Mouse (Mus musculus) myocyte (in vitro differentiated cells): ENCODE data around the gene Anks1b. TPM values are rescaled to one million over a fixed set of nuclear protein-coding genes. Genes with fewer than 3 reads are reported as not detected.
A peak's percentile ranks its signal among the peaks of the same experiment; 100 is the strongest.

Experiments used
- H3K27me3 ChIP-seq: one replicate; pipeline ENCODE4 v1.6.1; 2011; ENCODE audit not compliant: control insufficient read depth, insufficient read depth, insufficient read length
- H3K36me3 ChIP-seq: one replicate; pipeline ENCODE4 v1.6.1; 2011; ENCODE audit not compliant: control insufficient read depth, insufficient read depth
- H3K4me2 ChIP-seq: one replicate; pipeline ENCODE4 v1.6.1; 2011; ENCODE audit warnings: low read depth, control low read depth
- H3K4me3 ChIP-seq: one replicate; pipeline ENCODE4 v1.5.1; 2011; ENCODE audit warnings: mild to moderate bottlenecking, control low read depth, moderate library complexity
- H3K79me2 ChIP-seq: one replicate; pipeline ENCODE4 v1.6.1; 2011; ENCODE audit not compliant: control insufficient read depth, insufficient read depth
- H3ac ChIP-seq: one replicate; pipeline ENCODE4 v1.6.1; 2011; ENCODE audit not compliant: control insufficient read depth, insufficient read length
- CEBPB ChIP-seq: IDR thresholded peaks from 2 replicates; pipeline ENCODE4 v1.6.1; 2011; ENCODE audit warnings: mild to moderate bottlenecking, moderate library complexity; ENCODE audit not compliant: poor library complexity, insufficient read depth, severe bottlenecking
- E2F4 ChIP-seq: IDR thresholded peaks from one replicate; pipeline ENCODE4 v1.6.1; 2011; ENCODE audit warnings: mild to moderate bottlenecking, control low read depth, moderate library complexity; ENCODE audit not compliant: insufficient read depth
- MAX ChIP-seq: IDR thresholded peaks from one replicate; pipeline ENCODE4 v1.6.1; 2011; ENCODE audit warnings: low read depth, mild to moderate bottlenecking, control low read depth
- MYOD1 ChIP-seq, 3 experiments: IDR thresholded peaks; one replicate each; pipeline ENCODE4 v1.6.1; 2011; ENCODE audit warnings: control low read depth in 2 of 3, low read depth in 2 of 3, mild to moderate bottlenecking in 2 of 3, moderate library complexity in 1 of 3; ENCODE audit not compliant: insufficient read length in 2 of 3, control insufficient read depth in 1 of 3
- MYOG ChIP-seq, 3 experiments: IDR thresholded peaks; one replicate each; pipeline ENCODE4 v1.6.1; 2011; ENCODE audit warnings: control low read depth in 2 of 3, low read depth in 2 of 3, mild to moderate bottlenecking in 2 of 3; ENCODE audit not compliant: insufficient read length in 2 of 3, control insufficient read depth in 1 of 3, insufficient read depth in 1 of 3
- POLR2A ChIP-seq: IDR thresholded peaks from one replicate; pipeline ENCODE4 v1.6.1; 2011; ENCODE audit warnings: low read depth, mild to moderate bottlenecking, control low read depth, moderate library complexity; ENCODE audit not compliant: insufficient read length
- POLR2AphosphoS2 ChIP-seq: IDR thresholded peaks from one replicate; pipeline ENCODE4 v1.6.1; 2011; ENCODE audit warnings: low read depth, control low read depth; ENCODE audit not compliant: insufficient read length
- REST ChIP-seq: IDR thresholded peaks from one replicate; pipeline ENCODE4 v1.6.1; 2011; ENCODE audit warnings: mild to moderate bottlenecking, control low read depth, moderate library complexity; ENCODE audit not compliant: insufficient read depth, insufficient read length
- SRF ChIP-seq: IDR thresholded peaks from one replicate; pipeline ENCODE4 v1.6.1; 2011; ENCODE audit warnings: low read depth; ENCODE audit not compliant: control insufficient read depth, insufficient read length
- TCF12 ChIP-seq: IDR thresholded peaks from one replicate; pipeline ENCODE4 v1.6.1; 2011; ENCODE audit warnings: mild to moderate bottlenecking, control low read depth; ENCODE audit not compliant: poor library complexity, insufficient read depth, severe bottlenecking
- TCF3 ChIP-seq: IDR thresholded peaks from one replicate; pipeline ENCODE4 v1.6.1; 2011; ENCODE audit warnings: low read depth, control low read depth; ENCODE audit not compliant: insufficient read length
- USF1 ChIP-seq: IDR thresholded peaks from one replicate; pipeline ENCODE4 v1.6.1; 2011; ENCODE audit warnings: low read depth, mild to moderate bottlenecking, control low read depth, moderate library complexity
- polyA plus RNA-seq: library from polyadenylated mRNA; unstranded; fragments of >200 nt; fragmentation: generic; extraction: Trizol; gene quantifications from one replicate; pipeline ENCODE4 v1.2.1, GENCODE M21; 2012; ENCODE audit warnings: missing spikeins

Anks1b gene
- polyA plus RNA-seq, 1 experiment = 0.13 TPM

- H3K4me3 ChIP-seq = no peak overlapping the region
- no peaks in the 10 kb centered on the region for H3K79me2 ChIP-seq
- H3K4me2 ChIP-seq = no peak overlapping the region
- H3K27me3 ChIP-seq = no peaks in the 10 kb centered on the region
- no peak overlapping the region for H3ac ChIP-seq
- no peaks in the 10 kb centered on the region for H3K36me3 ChIP-seq
- TF ChIP-seq CEBPB (no peak), E2F4 (no peak), MYOG (IDR thresholded peaks at IDR 0.05; ENCODE audit: control insufficient read depth in 1 of 3, insufficient read depth in 1 of 3, insufficient read length in 2 of 3, low read depth in 2 of 3) (no peak), MAX (no peak), POLR2A (no peak), SRF (no peak), POLR2AphosphoS2 (no peak), TCF3 (no peak), REST (no peak), USF1 (no peak), TCF12 (no peak), MYOD1 (IDR thresholded peaks at IDR 0.05; ENCODE audit: control insufficient read depth in 1 of 3, insufficient read length in 2 of 3, low read depth in 2 of 3) (no peak)
Measured at GRCm38 (mm10) chr10:90966821-90967220, 1093.5 kb downstream of the Anks1b start.

GRCm38 (mm10) chr10:90968247-90968646, 1094.9 kb downstream of the Anks1b start:
- Histone ChIP-seq H3ac (no peak overlapping the region), H3K4me2 (no peak overlapping the region), H3K27me3 (no peaks in the 10 kb centered on the region), H3K36me3 (no peaks in the 10 kb centered on the region), H3K79me2 (no peaks in the 10 kb centered on the region), H3K4me3 (no peak overlapping the region)
- TF ChIP-seq CEBPB (no peak), POLR2AphosphoS2 (no peak), TCF12 (no peak), MYOG (IDR thresholded peaks at IDR 0.05; ENCODE audit: control insufficient read depth in 1 of 3, insufficient read depth in 1 of 3, insufficient read length in 2 of 3, low read depth in 2 of 3) (no peak), REST (no peak), MAX (no peak), POLR2A (no peak), MYOD1 (IDR thresholded peaks at IDR 0.05; ENCODE audit: control insufficient read depth in 1 of 3, insufficient read length in 2 of 3, low read depth in 2 of 3) (no peak), SRF (no peak), TCF3 (no peak), E2F4 (no peak), USF1 (no peak)

- Histone ChIP-seq H3K4me2 (peak overlapping the region; percentile 13), H3K79me2 (no peaks in the 10 kb centered on the region), H3K36me3 (no peaks in the 10 kb centered on the region), H3ac (no peak overlapping the region), H3K4me3 (no peak overlapping the region), H3K27me3 (no peaks in the 10 kb centered on the region)
- TF ChIP-seq E2F4 (no peak), REST (no peak), USF1 (no peak)
Measured at GRCm38 (mm10) chr10:90969355-90970174, 1096.3 kb downstream of the Anks1b start.

GRCm38 (mm10) chr10:90970560-90970959, 1097.3 kb downstream of the Anks1b start:
- Histone ChIP-seq H3K79me2 (no peaks in the 10 kb centered on the region), H3K4me2 (no peak overlapping the region), H3K4me3 (no peak overlapping the region), H3ac (no peak overlapping the region), H3K36me3 (no peaks in the 10 kb centered on the region), H3K27me3 (no peaks in the 10 kb centered on the region)
- TF ChIP-seq TCF3 (no peak), MAX (no peak), POLR2AphosphoS2 (no peak), REST (no peak), CEBPB (no peak), MYOD1 (IDR thresholded peaks at IDR 0.05; ENCODE audit: control insufficient read depth in 1 of 3, insufficient read length in 2 of 3, low read depth in 2 of 3) (no peak), TCF12 (no peak), E2F4 (no peak), SRF (no peak), MYOG (IDR thresholded peaks at IDR 0.05; ENCODE audit: control insufficient read depth in 1 of 3, insufficient read depth in 1 of 3, insufficient read length in 2 of 3, low read depth in 2 of 3) (no peak), POLR2A (no peak), USF1 (no peak)

GRCm38 (mm10) chr10:90974084-90974483, 1100.8 kb downstream of the Anks1b start:
- no peaks in the 10 kb centered on the region for H3K79me2 ChIP-seq
- H3K4me3 ChIP-seq = no peak overlapping the region
- no peaks in the 10 kb centered on the region for H3K36me3 ChIP-seq
- H3ac ChIP-seq = no peak overlapping the region
- no peaks in the 10 kb centered on the region for H3K27me3 ChIP-seq
- no peak overlapping the region for H3K4me2 ChIP-seq
- TF ChIP-seq POLR2AphosphoS2 (no peak), TCF12 (no peak), SRF (no peak), REST (no peak), MYOD1 (IDR thresholded peaks at IDR 0.05; ENCODE audit: control insufficient read depth in 1 of 3, insufficient read length in 2 of 3, low read depth in 2 of 3) (no peak), MYOG (IDR thresholded peaks at IDR 0.05; ENCODE audit: control insufficient read depth in 1 of 3, insufficient read depth in 1 of 3, insufficient read length in 2 of 3, low read depth in 2 of 3) (no peak), CEBPB (no peak), MAX (no peak), E2F4 (no peak), POLR2A (no peak), TCF3 (no peak), USF1 (no peak)
